Mouse (Mus musculus) megakaryocyte-erythroid progenitor cell, adult 5-6 weeks (primary cell): ENCODE results near the gene Il20. TPM values are rescaled to one million over a fixed set of nuclear protein-coding genes. Genes with fewer than 3 reads are reported as not detected.
A peak's percentile ranks its signal among the peaks of the same experiment; 100 is the strongest.

Experiments used
- ATAC-seq: replicated peaks from 2 replicates; pipeline ENCODE4 v1.8.0; 2016; ENCODE audit warnings: mild to moderate bottlenecking, inconsistent platforms; ENCODE audit not compliant: severe bottlenecking, poor library complexity, low FRiP score, low TSS enrichment
- total RNA-seq, 2 experiments: library from RNA; stranded (forward) in 1 of 2; stranded (reverse) in 1 of 2; fragments of 200-1000, 215-1000 nt in 1 of 2; fragments of >200 nt in 1 of 2; fragmentation: Nextera tagmentation in 1 of 2; gene quantifications; 2 replicates each; pipeline ENCODE4 v1.2.3; 2014 to 2017

Gene Il20
- total RNA-seq, 2 experiments from 2014 or later, result not detected

DNA sequence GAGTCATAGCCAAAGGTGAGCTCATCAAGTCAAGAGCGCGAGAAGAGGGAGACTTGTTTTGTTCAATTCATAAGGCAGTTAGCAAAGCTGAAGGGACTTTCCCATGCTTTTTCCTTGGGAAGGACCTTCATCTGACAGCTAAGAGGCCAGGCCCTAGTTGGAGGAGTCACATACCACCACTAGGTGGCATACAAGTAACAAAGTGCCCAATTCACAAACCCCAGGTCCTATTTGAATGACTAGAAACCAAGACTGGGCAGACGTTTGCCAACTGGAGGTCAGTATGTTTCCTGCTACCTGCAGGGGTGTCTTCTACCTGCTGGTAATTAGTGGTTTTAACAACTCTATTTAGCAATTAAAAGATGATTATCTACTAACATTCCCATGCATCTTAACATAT, 36.1 kb downstream of the Il20 start:
- ATAC-seq, result peak; percentile 55

DNA sequence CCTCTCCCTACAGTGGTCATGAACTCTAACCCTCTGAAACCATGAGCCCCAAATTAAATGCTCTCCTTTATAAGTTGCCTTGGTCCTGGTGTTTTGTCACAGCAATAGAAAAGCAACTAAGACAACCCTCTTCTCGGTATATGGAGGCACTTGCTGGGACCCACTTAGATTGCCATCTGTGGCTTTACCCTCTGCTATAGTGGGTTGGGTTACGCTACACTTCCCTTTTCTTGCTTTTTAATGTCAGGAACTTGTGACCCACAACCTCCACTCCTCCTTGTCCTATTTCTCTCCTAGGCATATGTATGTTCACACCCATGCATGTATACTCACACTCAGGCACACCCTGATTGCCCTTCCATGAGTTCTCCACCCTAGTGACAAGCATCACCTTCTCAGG, 38.3 kb downstream of the Il20 start:
- no peak for ATAC-seq

DNA sequence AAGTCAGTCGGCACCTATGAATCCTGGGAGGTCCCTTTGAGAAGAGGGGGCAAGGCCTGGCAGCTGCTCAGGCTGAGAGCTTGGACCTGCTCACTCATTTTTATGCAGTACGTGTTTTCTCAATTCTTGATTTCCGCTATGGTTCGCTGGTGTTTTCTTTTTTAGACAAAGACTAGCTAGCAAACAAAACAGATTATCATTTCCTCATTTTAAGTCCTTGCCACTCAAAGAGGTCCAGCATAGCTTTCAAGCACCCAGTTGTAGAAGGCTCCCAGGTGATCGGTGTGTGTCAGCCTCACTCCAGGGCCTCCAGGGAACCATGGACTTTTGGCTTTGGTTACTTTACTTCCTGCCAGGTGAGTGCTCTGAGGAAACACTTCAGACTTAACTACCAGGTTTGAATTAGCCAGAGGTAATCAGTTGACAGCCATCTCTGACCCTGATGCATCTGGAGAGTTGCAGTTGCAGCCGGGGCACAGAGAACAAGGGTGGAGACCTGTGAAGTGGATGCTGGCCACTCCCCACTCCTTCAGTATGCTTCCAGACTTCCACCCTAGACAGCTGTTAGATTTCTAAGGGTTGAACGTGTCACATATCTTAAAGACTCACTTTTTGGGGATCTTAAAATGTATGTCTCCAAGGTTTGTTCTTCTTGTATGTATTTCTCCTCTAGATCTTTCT, 45.6 kb downstream of the Il20 start, which contains the start of gene Fcmr:
Gene Fcmr, plus strand, starts transcription at position 129 of the 681 bp plus-strand sequence.
- no peak for ATAC-seq

DNA sequence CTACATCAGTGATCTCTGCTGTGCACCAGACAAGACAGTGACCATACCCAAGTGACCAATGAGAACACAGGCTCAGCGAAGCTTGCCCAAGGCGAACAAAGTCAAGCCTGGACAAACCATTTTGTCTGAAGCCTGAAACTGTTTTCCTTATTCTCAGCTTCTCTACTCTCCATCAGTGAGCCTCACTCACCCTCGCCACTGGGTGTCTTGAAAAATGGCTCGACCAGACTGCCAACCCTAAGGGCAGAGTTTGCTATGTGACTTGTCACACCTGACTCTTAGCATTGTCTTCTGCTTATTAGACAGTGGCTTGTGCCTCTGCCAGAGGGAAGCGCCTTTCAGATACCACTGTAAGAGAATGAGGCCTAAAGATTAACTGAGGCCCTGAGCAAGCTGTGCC, 46.5 kb downstream of the Il20 start:
- ATAC-seq, result no peak

DNA sequence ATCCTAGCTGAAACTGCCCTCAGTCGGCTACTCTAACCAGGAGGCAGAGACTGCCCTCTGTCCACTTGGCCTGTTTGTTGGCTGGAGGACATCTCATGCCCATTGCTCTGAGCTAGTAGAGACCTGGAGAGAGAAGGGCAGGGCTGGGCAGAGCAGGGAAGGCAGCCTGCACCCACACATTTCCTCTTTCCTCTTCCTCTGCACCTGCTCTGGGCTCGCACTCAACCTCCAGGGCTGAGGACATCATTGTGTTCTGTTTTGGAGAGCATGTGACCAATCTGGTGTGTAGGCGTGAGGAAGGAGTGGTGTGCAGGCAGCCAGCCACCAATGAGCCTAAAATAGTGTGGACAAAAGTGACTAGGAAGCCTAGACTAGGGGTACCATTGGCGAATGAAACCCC, 47.0 kb downstream of the Il20 start:
- ATAC-seq, result no peak

DNA sequence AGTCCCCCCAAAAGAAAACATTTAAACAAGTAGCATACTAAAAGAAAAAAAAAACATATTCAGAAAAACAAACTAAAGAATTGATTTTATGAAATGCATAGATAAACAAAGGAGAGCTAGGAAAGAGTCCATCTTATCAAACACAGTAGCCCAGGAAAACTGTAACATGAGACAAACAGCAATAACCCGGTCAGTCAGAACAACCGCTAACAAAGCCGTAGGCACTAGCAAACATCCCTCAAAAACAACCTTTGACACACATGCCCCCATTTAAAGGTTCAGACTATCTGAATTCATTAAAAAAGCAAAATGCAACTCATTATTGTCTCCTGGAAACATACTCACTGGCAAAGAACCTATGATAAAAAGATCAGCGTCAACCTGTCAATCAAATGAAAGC, 53.8 kb downstream of the Il20 start:
- no peak for ATAC-seq

Other genes starting within 250 kb of the Il20 start
- gene C4bp, start 249.8 kb downstream of the Il20 start, total RNA-seq (2014; fragmentation: Nextera tagmentation), result not detected in 2 replicates
- gene C4bp, start 249.8 kb downstream of the Il20 start, total RNA-seq (2017), result not detected in 2 replicates
- gene Gm29427, start 195.7 kb downstream of the Il20 start, total RNA-seq (2014; fragmentation: Nextera tagmentation), result not detected in 2 replicates
- 0.19 TPM in 1 of 2 replicates, not detected in the other for gene Gm29427, start 195.7 kb downstream of the Il20 start, total RNA-seq (2017)
- 14.4 and 15.9 TPM in 2 replicates for gene Yod1, start 194.1 kb downstream of the Il20 start, total RNA-seq (2014; fragmentation: Nextera tagmentation)
- 12.4 and 15.7 TPM in 2 replicates for gene Yod1, start 194.1 kb downstream of the Il20 start, total RNA-seq (2017)
- 22.6 and 26.7 TPM in 2 replicates for gene Pfkfb2, start 182.2 kb downstream of the Il20 start, total RNA-seq (2014; fragmentation: Nextera tagmentation)
- gene Pfkfb2, start 182.2 kb downstream of the Il20 start, total RNA-seq (2017), result 16.0 and 18.3 TPM in 2 replicates
- gene AA986860, start 179.5 kb downstream of the Il20 start, total RNA-seq (2014; fragmentation: Nextera tagmentation), result 0.66 and 1.5 TPM in 2 replicates
- 0.50 and 0.94 TPM in 2 replicates for gene AA986860, start 179.5 kb downstream of the Il20 start, total RNA-seq (2017)
- not detected in 2 replicates for gene Fcamr, start 110.5 kb downstream of the Il20 start, total RNA-seq (2014; fragmentation: Nextera tagmentation)
- not detected in 2 replicates for gene Fcamr, start 110.5 kb downstream of the Il20 start, total RNA-seq (2017)
- gene Pigr, start 84.8 kb downstream of the Il20 start, total RNA-seq (2014; fragmentation: Nextera tagmentation), result not detected in 2 replicates
- gene Pigr, start 84.8 kb downstream of the Il20 start, total RNA-seq (2017), result not detected in 2 replicates
- gene Fcmr, start 45.8 kb downstream of the Il20 start, total RNA-seq (2014; fragmentation: Nextera tagmentation), result 1.1 TPM in 1 of 2 replicates, not detected in the other
- not detected in 2 replicates for gene Fcmr, start 45.8 kb downstream of the Il20 start, total RNA-seq (2017)
- gene Il24, start 24.0 kb downstream of the Il20 start, total RNA-seq (2014; fragmentation: Nextera tagmentation), result not detected in 2 replicates
- not detected in 2 replicates for gene Il24, start 24.0 kb downstream of the Il20 start, total RNA-seq (2017)
- not detected in 2 replicates for gene Il19, start 28.7 kb upstream of the Il20 start, total RNA-seq (2014; fragmentation: Nextera tagmentation)
- not detected in 2 replicates for gene Il19, start 28.7 kb upstream of the Il20 start, total RNA-seq (2017)
- gene Il10, start 108.4 kb upstream of the Il20 start, total RNA-seq (2014; fragmentation: Nextera tagmentation), result not detected in 2 replicates
- not detected in 2 replicates for gene Il10, start 108.4 kb upstream of the Il20 start, total RNA-seq (2017)
- gene Mapkapk2, start 186.4 kb upstream of the Il20 start, total RNA-seq (2014; fragmentation: Nextera tagmentation), result 43.1 and 46.2 TPM in 2 replicates
- 37.1 and 42.6 TPM in 2 replicates for gene Mapkapk2, start 186.4 kb upstream of the Il20 start, total RNA-seq (2017)
- gene Dyrk3, start 226.9 kb upstream of the Il20 start, total RNA-seq (2014; fragmentation: Nextera tagmentation), result 18.2 and 19.6 TPM in 2 replicates
- gene Dyrk3, start 226.9 kb upstream of the Il20 start, total RNA-seq (2017), result 20.0 and 31.3 TPM in 2 replicates
- 73.6 and 79.4 TPM in 2 replicates for gene Eif2d, start 241.7 kb upstream of the Il20 start, total RNA-seq (2014; fragmentation: Nextera tagmentation)
- 37.4 and 48.3 TPM in 2 replicates for gene Eif2d, start 241.7 kb upstream of the Il20 start, total RNA-seq (2017)